Mouse (Mus musculus) kidney, postnatal 0 days (tissue): ENCODE results near the gene Upf1. TPM values are rescaled to one million over a fixed set of nuclear protein-coding genes. Genes with fewer than 3 reads are reported as not detected.

ENCODE experiments used
- ATAC-seq: fragments of 200-750 bp; cut with Nextera tagmentation; replicated peaks from 2 replicates; pipeline ENCODE4 v1.8.0; 2017; ENCODE audit warnings: low read depth, moderate number of reproducible peaks, moderate TSS enrichment, moderate library complexity; ENCODE audit not compliant: low FRiP score
- DNase-seq: peaks from one replicate; pipeline ENCODE4 v3.0.0-alpha.2; 2016; ENCODE audit warnings: low spot score
- H3K27ac ChIP-seq: fragments of 300-500 bp; sonication (generic); 2 replicates; pipeline ENCODE4 v1.5.1; 2014; ENCODE audit warnings: mild to moderate bottlenecking
- H3K27me3 ChIP-seq: fragments of 300-500 bp; sonication (generic); 2 replicates; pipeline ENCODE4 v1.6.1; 2014; ENCODE audit warnings: low read length, mixed read lengths; ENCODE audit not compliant: insufficient read depth
- H3K36me3 ChIP-seq: fragments of 300-500 bp; sonication (generic); 2 replicates; pipeline ENCODE4 v1.6.1; 2014; ENCODE audit warnings: low read length, mixed read lengths; ENCODE audit not compliant: insufficient read depth
- H3K4me1 ChIP-seq: fragments of 300-500 bp; sonication (generic); replicated peaks from 2 replicates; pipeline ENCODE4 v1.6.1; 2014; ENCODE audit warnings: antibody characterized with exemption, low read length, mixed read lengths; ENCODE audit not compliant: insufficient read depth
- H3K4me2 ChIP-seq: fragments of 300-500 bp; sonication (generic); 2 replicates; pipeline ENCODE4 v1.6.1; 2014; ENCODE audit warnings: mild to moderate bottlenecking, low read length, moderate library complexity, mixed read lengths
- H3K4me3 ChIP-seq: fragments of 300-500 bp; sonication (generic); replicated peaks from 2 replicates; pipeline ENCODE4 v1.5.1; 2014; ENCODE audit warnings: low read depth, low read length
- H3K9ac ChIP-seq: fragments of 300-500 bp; sonication (generic); 2 replicates; pipeline ENCODE4 v1.6.1; 2014; ENCODE audit warnings: low read depth, low read length
- H3K9me3 ChIP-seq: fragments of 300-500 bp; sonication (generic); replicated peaks from 2 replicates; pipeline ENCODE4 v1.6.1; 2016; ENCODE audit warnings: low read length, inconsistent platforms, mixed read lengths
- CTCF ChIP-seq: IDR thresholded peaks from 2 replicates; pipeline ENCODE4 v1.5.1; 2016; ENCODE audit warnings: antibody characterized with exemption, low read depth, mild to moderate bottlenecking, moderate library complexity
- WGBS: fragments of 180-500 bp; shearing (Covaris S2); extraction: QIAGEN DNeasy Blood & Tissue Kit; methylation state at CpG from one replicate; pipeline ENCODE4 v1.1.7; 2014; 5-methylcytosine and 5-hydroxymethylcytosine counted together
- polyA plus RNA-seq: library from polyadenylated mRNA; unstranded; fragments of >200 nt; fragmentation: Nextera tagmentation; extraction: Ambion mirVana; gene quantifications from 2 replicates; pipeline ENCODE4 v1.2.1, GENCODE M21; 2015

Upf1 gene
- polyA plus RNA-seq, 1 experiment from 2014 or later: 12.5 TPM

DNA sequence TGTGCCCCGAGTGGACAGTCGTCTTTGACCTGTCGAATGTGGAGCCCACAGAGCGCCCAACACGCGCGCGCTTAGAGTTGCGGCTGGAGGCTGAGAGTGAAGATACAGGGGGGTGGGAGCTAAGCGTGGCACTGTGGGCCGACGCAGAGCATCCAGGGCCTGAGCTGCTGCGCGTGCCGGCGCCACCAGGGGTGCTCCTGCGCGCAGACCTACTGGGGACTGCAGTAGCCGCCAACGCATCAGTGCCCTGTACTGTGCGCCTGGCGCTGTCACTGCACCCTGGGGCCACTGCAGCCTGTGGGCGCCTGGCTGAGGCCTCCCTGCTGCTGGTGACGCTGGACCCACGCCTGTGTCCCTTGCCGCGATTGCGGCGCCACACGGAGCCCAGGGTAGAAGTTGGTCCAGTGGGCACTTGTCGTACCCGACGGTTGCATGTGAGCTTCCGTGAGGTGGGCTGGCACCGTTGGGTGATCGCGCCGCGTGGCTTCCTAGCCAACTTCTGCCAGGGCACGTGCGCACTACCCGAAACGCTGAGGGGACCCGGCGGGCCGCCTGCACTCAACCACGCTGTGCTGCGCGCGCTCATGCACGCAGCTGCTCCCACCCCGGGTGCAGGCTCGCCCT, 22.2 kb downstream of the Upf1 start:
- H3K4me3 ChIP-seq: peak overlapping the region; percentile 16
- peak overlapping the region; percentile 28; the same call in 1 of the 2 replicates for H3K9ac ChIP-seq
- H3K9me3 ChIP-seq: no peaks in the 10 kb centered on the region
- H3K27ac ChIP-seq: no peak overlapping the region
- H3K36me3 ChIP-seq: peaks cover 38% of the 10 kb centered on the region
- no peaks in the 10 kb centered on the region for H3K27me3 ChIP-seq
- WGBS: 46% methylated on average over 44 of the region's 53 CpGs
- ATAC-seq (peak; percentile 81), DNase-seq (peak; percentile 83)
- peak overlapping the region; percentile 47 for H3K4me2 ChIP-seq
- TF ChIP-seq CTCF: peak; percentile 60
- H3K4me1 ChIP-seq: peaks cover 10% of the 10 kb centered on the region; the same call in 1 of the 2 replicates

DNA sequence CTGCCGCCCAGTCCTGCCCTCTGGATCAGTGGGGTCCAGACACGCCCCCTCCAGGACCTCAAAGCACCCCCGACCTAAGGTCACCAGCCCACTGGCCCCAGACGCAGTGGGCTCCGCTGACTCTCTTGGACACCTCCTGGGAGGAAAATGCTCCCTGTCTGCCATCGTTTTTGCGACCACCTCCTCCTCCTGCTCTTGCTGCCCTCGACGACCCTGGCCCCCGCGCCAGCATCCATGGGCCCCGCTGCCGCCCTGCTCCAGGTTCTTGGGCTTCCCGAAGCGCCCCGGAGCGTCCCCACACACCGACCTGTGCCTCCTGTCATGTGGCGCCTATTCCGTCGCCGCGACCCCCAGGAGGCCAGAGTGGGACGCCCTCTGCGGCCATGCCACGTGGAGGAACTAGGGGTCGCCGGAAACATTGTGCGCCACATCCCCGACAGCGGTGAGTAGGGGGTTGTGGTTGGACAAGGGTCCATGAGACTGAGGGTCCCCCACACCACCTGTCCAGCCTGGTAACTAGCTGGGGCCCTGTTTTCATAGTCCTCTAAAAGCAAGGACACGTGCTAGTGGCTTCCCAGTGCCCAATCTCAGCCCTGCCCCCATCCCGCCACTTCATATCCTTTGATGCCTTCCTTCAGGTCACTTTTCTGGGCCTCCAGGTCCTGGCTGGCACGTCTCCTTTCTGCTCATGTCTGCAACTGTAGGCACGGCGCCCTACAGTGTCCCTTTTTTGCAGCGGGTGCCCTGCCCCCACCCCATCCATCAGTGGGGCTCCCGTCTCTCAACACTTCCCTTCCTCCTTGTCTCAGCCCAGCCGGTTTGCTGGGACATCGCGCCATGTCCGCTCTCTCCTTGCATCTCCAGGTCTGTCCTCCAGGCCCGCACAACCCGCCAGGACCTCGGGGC, 23.0 kb downstream of the Upf1 start:
- Histone ChIP-seq H3K4me1 (peaks cover 10% of the 10 kb centered on the region; the same call in 1 of the 2 replicates), H3K4me2 (peak overlapping the region; percentile 47), H3K36me3 (peaks cover 30% of the 10 kb centered on the region), H3K4me3 (peak overlapping the region; percentile 16), H3K27ac (no peak overlapping the region), H3K27me3 (no peaks in the 10 kb centered on the region), H3K9me3 (no peaks in the 10 kb centered on the region), H3K9ac (peak overlapping the region; percentile 28; the same call in 1 of the 2 replicates)
- DNase-seq (peak; percentile 32), ATAC-seq (peak; percentile 15)
- no peak for TF ChIP-seq CTCF
- 11% methylated on average over 45 of the region's 45 CpGs for WGBS

DNA sequence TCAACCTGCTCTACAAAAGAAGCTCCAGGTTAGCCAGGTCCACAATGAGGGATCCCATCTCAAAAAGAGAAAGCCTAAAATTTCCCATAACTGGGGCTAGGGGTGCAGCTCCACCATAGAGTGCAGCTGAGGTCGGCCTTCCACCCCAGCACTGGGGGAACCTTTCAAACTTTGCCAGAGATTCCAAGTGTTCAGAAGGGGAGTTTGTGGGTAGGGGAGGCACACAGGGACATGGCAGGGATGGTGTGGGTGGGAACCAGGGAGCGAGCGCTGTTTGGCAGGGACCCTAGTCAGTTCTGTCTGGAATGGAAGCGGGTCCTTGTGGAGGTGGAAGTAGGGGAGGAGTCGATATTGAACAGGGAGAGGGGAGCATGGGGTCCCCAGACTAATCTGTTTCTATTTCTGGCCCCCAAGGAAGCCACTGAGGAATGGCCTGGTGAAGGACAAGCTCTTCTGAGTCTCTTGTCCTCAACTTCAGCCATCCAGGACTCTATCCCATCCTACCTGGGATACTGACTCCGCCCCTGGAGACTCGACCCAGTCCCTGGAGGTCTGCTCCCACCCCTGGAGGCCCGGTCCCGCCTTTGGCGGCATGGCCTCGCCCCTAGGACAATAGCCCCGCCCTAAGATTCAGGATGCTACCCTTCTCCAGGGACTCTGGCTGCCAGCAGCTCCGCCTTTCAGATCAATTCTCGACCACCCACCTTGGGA, 23.8 kb downstream of the Upf1 start, which contains the start of gene Gdf1:
Gene Gdf1, plus strand, starts transcription at position 694 of the 711 bp plus-strand sequence.
- peaks cover 10% of the 10 kb centered on the region; the same call in 1 of the 2 replicates for H3K4me1 ChIP-seq
- 31% methylated on average over 14 of the region's 14 CpGs for WGBS
- H3K27ac ChIP-seq: no peak within 1 kb of the TSS
- DNase-seq: peak; percentile 45
- peak within 1 kb of the TSS; percentile 28; the same call in 1 of the 2 replicates for H3K9ac ChIP-seq
- no peak for TF ChIP-seq CTCF
- H3K4me2 ChIP-seq: peak within 1 kb of the TSS; percentile 47
- H3K36me3 ChIP-seq: peaks cover 23% of the 10 kb centered on the region
- H3K4me3 ChIP-seq: peak within 1 kb of the TSS; percentile 16
- H3K9me3 ChIP-seq: no peaks in the 10 kb centered on the region
- ATAC-seq: peak; percentile 33
- no peaks in the 10 kb centered on the region for H3K27me3 ChIP-seq

DNA sequence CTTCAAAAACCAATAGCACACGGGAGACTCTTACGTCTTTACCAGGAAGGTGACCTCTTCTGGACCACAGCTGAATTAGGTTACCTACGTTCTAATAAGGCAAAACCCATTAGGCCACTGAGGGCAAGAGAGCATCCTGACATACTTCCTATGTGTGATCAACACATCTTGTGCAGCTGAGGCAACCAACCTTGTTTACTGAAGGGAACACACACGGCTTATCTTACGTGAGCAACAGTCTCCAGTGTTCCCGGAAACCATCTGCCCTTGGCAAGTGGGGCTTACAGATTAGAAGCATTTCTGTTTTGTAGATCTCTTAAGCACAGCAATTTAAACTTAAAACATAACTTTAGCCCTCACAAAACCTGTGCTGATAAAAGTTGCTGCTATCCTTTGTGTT, 25.6 kb downstream of the Upf1 start:
- Histone ChIP-seq H3K4me1 (peaks cover 10% of the 10 kb centered on the region; the same call in 1 of the 2 replicates), H3K4me3 (no peak overlapping the region), H3K27ac (no peak overlapping the region), H3K36me3 (0 out of 2 replicates have a peak, but pooled peaks cover 7% of the 10 kb centered on the region), H3K9ac (no peak overlapping the region), H3K4me2 (no peak overlapping the region), H3K9me3 (no peaks in the 10 kb centered on the region), H3K27me3 (no peaks in the 10 kb centered on the region)
- TF ChIP-seq CTCF: no peak
- ATAC-seq (no peak), DNase-seq (no peak)
- WGBS: 95% methylated on average over 6 of the region's 6 CpGs

DNA sequence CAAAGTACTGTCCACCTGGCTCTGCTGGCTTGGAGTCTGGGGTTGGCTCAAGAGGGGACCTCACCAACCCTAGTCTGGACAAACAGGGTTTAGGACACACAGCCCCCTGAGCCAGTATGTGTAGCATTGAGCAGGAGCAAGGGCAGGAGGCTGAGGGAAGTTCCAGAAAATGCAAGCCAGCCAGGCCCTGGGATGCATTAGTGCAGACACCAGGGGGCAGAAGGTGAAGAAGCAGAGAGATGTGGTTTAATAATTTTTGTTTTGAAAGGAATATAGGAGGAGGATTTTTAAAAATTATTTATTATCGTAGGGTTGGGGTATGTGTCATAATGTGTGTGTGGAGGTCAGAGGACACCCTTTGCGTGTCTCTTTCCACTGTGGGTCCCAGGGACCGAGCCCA, 29.4 kb downstream of the Upf1 start:
- Histone ChIP-seq H3K4me1 (no peaks in the 10 kb centered on the region), H3K9ac (no peak overlapping the region), H3K4me2 (no peak overlapping the region), H3K4me3 (no peak overlapping the region), H3K9me3 (no peaks in the 10 kb centered on the region), H3K27ac (no peak overlapping the region), H3K36me3 (no peaks in the 10 kb centered on the region), H3K27me3 (no peaks in the 10 kb centered on the region)
- TF ChIP-seq CTCF: peak; percentile 31; the same call in 1 of the 2 replicates
- ATAC-seq (no peak), DNase-seq (no peak)
- WGBS: 91% methylated on average over 3 of the region's 3 CpGs

DNA sequence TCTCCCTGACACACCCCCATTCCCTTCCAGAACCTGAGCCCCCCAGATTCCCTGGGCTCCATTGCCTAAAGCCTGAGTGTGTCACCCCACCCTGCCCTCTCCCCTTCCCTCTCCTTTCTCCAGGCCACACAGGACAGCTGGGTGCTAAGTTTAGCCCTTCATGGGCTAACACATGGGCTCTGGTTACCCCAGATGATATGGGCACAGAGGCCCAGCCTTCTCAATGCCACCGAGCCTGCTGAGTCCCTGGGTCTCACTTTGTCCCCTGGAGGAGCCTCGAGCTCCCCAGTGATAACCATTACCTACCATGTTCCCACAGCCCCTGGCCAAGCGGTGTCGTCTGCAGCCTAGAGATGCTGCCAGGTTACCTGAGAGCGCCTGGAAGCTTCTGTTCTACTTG, 35.2 kb downstream of the Upf1 start:
- no peak overlapping the region for H3K27ac ChIP-seq
- no peaks in the 10 kb centered on the region for H3K27me3 ChIP-seq
- peaks cover 20% of the 10 kb centered on the region for H3K4me1 ChIP-seq
- H3K36me3 ChIP-seq: peaks cover 3% of the 10 kb centered on the region; the same call in 1 of the 2 replicates
- H3K9me3 ChIP-seq: no peaks in the 10 kb centered on the region
- no peak overlapping the region for H3K9ac ChIP-seq
- DNase-seq (no peak), ATAC-seq (no peak)
- WGBS: 85% methylated on average over 5 of the region's 5 CpGs
- no peak overlapping the region for H3K4me2 ChIP-seq
- no peak overlapping the region for H3K4me3 ChIP-seq
- TF ChIP-seq CTCF: no peak
